Mouse (Mus musculus) ES-E14 (cell line): Measurements from ENCODE around the gene Akap1.

ENCODE experiments used
- CHD2 ChIP-seq: IDR thresholded peaks from 2 replicates; pipeline ENCODE4 v1.6.1; 2014; ENCODE audit warnings: mild to moderate bottlenecking, low read depth, low read length, inconsistent platforms
- HCFC1 ChIP-seq: IDR thresholded peaks from 2 replicates; pipeline ENCODE4 v1.6.1; 2012; ENCODE audit warnings: low read length, inconsistent platforms, borderline replicate concordance; ENCODE audit not compliant: insufficient read depth
- ZC3H11A ChIP-seq: IDR thresholded peaks from 2 replicates; pipeline ENCODE4 v1.6.1; 2012; ENCODE audit warnings: low read depth, mild to moderate bottlenecking, inconsistent platforms, low read length, borderline replicate concordance
- ZNF384 ChIP-seq: IDR thresholded peaks from 2 replicates; pipeline ENCODE4 v1.6.1; 2012; ENCODE audit warnings: low read depth, low read length, inconsistent platforms

DNA sequence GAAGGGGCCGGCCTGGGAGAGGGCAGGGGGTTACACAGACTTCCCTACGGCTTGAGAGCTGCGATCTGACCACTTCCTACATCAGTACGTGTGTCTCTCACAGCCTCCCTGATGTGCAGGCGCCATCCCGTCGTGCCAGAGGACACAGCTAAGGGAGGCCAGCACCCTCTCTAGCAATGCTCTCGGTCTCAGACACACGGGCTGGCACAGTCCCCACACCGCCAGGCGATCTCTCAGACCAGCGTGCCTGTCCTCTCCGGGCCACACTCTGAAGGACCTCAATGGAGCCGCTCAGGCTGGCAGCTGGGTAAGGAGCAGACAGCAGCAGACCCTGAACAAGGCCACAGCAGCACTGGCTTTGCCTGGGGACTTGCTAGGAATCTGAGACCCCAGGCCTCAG lies 30.3 kb downstream of the Akap1 start:
- TF ChIP-seq HCFC1 (no peak), ZNF384 (no peak), CHD2 (no peak), ZC3H11A (no peak)
